Mouse (Mus musculus) gastrocnemius, adult 8-10 months (tissue): ENCODE results near the gene Chchd6. TPM values are rescaled to one million over a fixed set of nuclear protein-coding genes. Genes with fewer than 3 reads are reported as not detected.

Experiments
- DNase-seq, 2 experiments: peaks; one replicate each; pipeline ENCODE4 v3.0.0; 2022; ENCODE audit warnings: low spot score in 2 of 2
- total RNA-seq, 4 experiments: library from RNA; stranded (reverse); gene quantifications; 2 replicates each; pipeline ENCODE4 v1.2.4; 2022

Chchd6 gene
- total RNA-seq, 4 experiments from 2014 or later: 2.8 to 4.3 (median 3.4) TPM

DNA sequence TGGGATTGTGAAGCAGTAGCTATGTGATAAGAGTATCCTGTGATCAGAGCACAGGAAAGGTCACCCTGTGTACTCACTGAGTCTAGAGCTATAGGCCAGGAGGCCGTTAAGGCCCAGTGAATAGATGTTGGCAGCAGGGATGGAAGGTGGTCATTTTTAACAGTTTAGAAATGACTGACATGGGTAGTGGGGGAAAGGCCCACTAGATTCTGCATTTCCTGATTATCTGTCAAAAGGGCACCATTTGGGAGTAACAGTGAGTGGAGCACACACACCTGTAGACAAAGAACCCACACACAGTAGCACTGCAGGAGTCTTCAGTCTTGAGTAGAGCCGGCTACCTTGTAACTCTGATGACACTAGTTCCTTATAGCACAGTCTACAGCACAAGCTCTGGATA, 141.0 kb downstream of the Chchd6 start:
- DNase-seq: no peak

DNA sequence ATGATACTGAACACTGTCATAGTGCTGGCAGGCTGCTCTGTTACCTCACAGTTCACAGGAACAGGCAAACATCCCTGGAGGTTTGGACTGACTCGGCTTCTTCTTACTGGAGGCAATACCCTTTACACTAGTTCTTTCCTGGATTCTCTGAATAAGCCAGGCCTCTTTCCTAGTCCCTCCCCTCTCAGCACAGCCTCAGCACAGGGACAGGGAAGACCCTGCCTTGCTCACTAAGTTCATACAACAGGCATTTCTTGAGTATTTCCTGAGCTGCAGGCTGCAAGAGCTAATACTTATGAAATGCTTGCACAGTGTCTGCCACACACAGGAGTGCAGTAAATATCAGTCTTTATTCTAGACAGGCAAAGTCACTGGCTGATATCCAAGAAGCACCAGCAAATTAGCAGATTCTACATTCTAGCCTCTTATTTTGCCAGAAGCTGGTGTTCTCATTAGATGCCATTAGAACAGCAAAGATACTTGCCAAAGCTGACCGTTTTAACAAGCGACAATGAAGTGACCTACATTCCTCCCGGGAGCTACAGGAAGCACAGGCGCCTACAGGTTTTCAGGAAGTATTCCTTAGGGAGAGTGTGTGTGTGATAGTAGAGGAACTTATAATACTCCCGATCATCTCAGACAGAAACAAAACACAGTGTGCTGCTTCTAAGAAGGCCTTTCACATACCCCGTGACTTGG, 142.3 kb downstream of the Chchd6 start:
- no peak for DNase-seq

DNA sequence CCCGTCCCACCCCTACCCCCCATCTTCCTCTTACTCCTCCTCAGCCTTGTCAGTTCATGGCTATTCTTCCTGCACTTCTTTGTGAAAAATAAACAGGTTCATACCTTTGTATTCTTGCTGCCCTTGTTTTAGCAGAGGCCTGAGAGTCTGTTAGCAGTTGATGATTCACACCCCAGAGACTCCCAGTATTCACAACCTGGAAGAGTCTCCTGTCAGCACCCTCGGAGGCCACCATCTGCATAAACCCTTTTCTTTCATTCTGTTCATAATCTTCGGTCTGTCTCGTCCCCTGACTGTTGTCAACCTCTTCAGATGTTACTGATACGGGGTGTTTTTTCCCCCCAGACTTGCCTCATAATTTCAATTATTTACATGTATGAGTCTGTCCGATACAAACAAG, 143.1 kb downstream of the Chchd6 start:
- DNase-seq: no peak

DNA sequence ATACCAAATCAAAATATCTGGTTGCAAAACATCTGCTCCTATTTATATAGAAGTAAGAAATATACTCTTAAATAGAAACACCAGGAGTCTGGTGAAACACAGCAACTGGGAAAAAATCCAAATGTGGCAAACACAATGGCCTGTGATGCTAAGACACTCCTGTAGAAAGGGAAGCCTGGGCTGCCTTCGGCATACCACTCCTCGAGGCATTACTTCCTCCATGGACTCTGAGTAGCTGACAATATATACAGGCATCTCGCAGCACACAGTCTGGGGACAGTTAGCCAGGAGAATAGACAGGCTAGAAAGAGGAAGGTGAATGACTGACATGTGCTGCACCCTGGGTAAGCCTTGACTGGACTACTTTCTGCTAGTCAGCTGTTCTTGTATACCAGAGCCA, 146.7 kb downstream of the Chchd6 start:
- no peak for DNase-seq

DNA sequence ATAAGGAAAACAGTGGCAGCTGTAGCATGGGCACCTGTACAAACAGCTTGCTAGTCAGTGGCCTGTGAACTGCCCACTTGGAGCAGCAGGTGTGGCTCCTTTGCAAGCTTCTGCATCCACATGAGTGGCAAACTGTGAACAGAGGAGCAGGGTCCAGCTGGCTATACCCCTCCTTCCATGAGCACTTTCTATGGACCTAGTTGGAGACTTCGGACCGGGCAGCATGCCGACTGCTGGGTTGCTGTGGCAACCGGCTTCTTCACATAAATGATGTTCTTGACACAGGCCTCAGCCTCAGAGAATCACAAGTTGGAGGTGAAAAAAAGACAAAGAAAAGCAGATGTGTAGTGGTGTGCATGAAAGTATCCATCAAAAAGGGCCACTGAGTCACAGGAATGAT, 154.8 kb downstream of the Chchd6 start:
- DNase-seq: no peak

DNA sequence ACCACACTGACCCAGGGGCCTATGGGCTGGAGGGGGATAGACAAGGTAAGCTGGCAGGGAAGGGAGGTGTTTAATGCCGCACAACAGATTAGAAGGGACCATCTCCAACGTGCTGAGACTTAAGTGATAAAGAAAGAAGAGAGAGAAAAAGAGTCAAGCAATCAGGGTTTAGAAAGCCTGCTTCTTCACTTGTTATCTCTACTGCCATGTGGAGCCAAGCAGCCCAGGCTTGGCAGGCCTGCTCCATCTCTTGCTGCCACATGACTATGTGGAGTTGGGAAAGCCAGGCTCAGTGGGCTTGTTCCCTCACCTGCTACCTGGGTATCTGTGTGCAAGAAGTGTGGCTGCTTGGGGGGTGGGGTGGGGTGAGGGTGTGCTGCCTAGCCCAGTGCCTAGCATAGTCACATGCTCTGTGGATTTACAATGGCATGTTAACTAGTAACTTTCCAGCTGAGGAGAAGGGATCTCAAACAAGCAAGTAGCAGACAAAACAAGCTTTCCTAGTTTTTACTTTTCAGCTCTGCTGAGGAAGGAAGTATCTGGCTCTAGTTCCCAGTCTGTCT, 163.5 kb downstream of the Chchd6 start:
- DNase-seq: no peak

DNA sequence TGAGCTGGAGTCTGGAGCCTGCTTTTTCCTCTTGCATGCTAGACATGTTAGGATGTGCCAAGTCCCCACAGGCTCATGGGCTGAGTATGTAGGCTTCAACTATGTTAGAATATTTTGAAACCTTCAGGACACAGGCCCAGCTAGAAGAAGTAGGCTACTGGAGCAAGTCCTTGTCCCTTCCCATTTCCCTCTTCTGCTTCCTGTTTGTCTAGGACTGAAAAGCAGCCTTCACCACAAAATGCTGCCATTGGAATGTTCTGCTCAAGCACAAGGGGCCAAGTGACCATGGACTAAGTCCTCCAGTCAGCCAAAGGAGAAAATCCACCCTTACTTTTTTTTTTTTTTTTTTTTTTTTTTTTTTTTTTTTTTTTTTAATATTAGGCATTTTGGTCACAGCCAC, 164.7 kb downstream of the Chchd6 start:
- no peak for DNase-seq

DNA sequence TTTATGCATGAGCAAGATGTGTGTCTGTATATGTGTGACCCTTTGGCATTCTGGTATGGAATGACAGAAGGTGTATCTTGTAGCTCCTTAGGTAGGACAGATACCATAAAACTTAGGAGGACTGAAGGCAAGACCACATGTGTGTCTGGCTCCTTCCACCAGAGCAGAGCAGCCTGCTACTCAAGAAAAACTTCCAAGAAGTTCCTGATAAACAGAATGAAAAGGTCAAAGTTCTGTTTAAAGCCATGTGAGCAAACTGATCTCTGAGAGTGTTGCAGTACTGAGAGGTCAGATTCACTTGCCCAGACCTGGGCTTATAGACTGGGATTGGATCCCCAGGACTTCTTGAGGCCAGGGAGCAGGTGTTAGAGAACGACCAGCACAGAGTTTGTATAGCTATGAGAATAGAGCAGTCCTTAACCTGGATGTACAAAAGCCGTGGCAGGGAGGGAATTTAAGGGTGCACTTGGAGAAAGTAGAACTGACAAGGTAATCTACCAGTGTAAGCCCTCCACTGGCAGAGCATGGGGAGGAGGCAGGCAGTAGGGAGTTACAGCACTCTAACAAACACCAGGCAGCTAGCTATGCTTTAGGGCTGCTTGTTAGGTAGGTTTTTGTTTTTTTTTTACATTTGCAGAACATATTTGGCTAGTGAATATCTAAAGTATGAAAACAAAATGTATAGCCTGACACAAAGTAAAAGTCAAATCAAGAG, 166.6 kb downstream of the Chchd6 start:
- no peak for DNase-seq

DNA sequence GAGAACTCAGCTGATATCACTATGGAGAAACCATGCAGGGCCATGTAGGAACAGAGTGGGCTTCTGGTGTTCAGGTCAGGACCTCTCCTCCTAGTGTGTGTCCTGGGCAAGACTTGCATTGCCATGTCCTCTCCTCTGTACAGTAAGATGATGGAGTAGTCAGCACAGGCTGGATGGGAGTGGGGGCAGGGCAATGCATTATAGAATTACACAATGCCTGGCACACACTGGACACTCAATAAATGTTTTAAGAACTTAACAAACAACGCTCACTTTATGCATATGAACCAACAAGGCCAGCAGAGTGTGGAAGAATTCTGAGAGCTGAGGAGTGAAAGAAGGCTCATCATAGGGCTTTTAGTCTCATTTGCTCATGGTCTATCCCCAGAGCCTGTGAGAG, 171.0 kb downstream of the Chchd6 start:
- no peak for DNase-seq

DNA sequence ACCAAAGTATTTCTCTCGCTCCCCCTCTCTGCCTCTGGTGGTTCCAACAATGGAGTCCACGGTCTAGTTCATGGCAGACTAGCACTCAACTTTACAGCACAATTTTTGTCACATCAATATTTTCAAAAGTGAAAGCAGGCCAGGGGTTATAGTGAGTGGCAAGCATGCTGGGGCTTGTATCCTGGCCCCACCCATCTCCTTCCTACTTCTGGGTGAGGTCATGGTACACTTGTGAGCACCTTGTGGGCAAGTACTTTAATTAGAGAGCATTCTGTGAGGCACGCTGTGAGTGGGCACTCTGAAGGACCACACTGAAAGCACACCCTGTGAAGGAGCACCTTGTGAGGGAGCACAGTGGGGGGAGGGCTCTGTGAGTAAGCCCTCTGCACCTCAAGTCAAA, 172.8 kb downstream of the Chchd6 start:
- no peak for DNase-seq

DNA sequence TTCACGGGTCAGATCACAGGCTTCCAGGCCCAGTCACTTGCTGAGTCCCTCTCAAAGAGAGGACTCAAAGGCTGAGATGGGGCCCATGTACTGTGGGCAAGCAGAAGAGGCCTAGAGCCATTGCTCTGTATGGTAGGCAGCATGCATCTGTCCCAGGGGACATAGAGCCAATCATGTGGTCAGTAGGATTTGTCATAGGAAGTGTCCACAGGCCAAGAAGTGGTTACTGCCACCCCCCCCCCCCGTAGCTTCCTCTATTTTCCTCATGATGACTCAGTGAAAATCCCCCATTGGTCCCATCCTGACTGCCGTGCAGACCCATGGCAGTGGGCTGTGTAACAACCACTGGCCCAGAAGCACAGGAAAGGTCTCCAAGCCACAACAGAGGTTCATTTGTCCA, 173.5 kb downstream of the Chchd6 start:
- DNase-seq: no peak

DNA sequence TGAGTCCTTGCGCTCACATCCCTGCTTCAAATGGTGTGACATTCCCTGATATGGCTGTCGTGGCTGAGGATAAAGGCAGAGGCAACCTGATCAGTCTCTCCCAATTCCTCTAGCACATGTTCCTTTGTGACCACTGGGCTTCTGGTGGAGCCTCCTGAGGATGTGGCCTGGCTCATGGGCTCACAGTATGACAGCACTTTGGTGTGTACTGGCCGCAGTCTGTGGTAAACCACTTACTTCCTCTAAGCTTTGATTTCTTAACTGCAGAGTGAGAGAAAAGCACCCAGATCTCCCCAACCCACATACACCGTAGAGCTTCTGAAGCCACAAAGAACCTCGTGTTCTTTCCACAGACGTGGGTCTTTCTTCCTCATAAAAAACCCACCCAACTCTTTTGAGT, 173.9 kb downstream of the Chchd6 start:
- no peak for DNase-seq

DNA sequence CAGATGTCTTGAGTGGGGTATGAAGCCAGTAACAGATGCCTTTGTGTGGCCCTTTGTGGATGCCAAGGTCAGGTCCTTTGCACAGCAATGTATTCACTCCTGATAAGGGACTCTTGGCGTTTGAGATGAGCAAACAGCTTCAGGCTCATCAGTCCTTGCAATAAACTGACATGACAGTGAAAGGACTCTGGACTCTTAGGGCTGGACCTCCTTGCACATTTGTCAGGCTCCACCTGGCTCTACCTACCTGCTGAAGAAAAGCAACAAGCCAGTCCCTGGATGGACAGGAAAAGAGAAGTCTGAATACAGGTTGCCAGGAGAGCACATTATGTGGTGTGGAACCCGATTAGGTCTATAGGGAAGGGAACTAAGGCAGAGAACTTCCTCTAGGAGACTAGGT, 174.7 kb downstream of the Chchd6 start:
- DNase-seq: no peak

DNA sequence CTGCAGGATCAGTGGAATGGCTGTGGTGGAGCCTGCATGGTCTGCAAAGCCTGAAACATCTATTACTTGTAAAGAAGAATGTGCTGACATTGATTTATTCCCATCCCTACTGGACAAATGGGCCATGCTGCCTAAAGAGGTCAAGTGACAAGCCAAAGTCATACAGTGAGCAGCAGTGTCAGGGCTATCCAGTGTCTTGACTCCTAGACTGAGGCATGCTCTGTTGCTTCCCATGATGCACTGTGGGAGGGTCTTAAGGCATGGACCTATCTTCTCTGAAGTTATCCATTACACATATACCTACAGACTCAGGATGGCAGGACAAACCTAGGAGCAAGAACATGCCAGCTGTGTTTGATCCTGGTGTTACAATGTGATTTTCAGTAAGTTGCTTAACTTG, 175.3 kb downstream of the Chchd6 start:
- DNase-seq: no peak

DNA sequence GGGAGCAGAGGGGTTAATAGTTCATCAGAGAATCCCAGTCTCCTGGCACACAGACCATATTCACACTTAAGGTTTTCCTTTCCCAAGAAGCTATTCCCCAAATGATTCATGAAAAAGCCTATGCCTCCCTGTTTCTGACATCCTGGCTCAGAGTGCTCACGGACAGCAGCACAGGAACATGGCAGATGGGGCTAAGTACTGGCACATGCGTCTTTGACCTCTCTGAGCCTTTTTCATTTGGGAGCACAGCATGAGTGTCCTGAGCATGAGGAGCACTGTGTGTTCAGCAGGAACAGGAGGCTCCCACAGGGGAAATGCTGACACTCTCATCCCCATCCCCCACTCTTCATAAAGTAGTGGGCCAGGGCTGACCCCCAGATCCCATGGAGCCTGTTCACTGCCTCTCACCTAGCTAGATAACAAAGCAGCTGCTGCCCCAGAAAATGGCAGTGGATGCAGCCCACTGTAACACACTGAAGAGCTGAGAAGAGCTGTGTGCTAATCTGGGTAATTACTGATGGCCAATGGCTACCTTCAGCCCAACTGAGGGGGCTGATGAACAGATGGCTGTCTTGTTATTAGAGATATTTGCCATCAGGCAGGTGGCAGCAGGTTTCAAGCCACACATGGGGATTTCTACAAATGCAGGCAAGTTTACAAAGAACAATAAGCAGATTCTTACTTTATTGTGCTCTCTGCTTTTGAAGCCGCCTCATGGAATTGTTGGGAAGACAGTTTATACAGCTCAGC, 176.2 kb downstream of the Chchd6 start:
- no peak for DNase-seq

DNA sequence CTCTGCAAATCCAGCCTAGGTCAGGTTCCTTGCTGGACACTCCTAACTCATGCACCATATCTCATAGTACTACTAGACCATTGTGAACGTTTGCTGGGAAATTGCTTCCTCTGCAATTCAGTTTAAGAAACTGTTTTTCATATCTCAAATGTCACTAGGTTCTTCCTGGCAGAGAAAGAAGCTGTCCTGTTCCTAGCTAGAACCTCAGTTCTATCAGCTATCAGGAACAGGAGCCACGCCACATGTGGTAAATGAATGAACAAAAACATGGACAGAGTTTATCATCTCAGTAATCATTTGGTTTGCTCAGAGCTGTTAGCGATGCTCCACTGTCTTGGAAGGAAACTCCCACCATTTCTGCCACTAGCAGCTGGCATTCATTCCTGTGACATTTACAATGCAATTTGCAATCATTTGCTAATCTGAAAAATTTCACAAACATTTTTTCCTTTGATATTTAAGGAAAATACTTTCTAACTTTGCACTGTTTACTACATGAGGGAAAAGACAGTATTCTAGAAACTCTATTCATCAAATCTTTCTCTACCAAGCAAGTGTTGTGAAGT, 179.3 kb downstream of the Chchd6 start:
- no peak for DNase-seq

DNA sequence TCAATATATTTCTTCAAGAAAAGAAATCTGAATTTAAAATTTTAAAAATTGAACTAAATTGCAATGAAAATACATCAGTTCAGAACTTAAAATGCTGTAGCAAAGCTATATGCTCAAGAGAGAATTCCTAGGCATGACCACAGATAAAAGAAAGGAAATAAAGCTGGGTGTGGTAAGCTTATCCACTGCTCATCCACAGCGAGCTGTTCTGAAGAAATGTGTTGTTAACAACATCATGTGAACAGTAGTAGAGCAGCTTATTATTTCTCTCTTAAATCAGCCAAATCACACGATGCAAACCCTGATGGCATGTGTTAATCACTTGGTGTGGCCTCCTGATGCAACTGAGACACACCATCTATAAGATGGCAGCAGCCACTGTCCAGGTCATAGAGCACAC, 180.4 kb downstream of the Chchd6 start:
- no peak for DNase-seq

DNA sequence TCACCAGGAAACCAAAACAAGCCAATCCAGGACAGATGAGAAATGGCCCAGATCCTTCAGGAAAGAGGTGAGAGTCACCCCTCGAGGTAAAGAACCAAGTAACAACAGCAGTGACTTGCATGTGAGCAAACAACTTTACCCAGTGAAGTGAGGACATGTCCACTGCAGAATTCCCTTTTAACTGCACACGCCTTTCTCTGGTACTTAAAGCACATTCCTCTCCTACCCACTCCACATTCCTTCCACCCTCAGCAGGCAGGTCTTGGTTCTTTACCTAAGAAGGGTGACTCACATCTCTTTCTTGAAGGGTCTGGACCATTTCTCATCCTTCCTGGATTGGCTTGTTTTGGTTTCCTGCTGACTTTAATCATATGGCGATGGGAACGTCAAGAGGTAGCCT, 181.3 kb downstream of the Chchd6 start:
- no peak for DNase-seq

DNA sequence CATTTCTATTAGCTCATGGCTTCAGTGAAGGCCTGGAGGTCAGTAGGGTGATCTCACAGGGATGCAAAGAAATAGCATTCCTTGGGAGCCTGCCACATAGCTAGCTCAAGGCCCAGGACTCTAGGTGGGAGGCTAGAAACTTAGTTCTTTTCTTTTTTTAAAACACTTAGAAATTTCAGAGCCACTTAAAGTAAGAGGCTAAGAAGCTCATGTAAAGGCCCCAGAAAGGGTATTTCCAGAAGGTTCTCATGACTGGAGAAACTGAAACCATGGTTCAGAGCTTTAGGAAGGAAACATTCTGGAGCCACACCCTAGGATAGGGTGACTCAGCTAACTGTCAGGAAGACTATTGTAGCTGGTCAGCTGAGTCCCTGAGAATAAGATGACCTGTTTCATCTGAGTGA, 182.0 kb downstream of the Chchd6 start:
- DNase-seq: no peak

DNA sequence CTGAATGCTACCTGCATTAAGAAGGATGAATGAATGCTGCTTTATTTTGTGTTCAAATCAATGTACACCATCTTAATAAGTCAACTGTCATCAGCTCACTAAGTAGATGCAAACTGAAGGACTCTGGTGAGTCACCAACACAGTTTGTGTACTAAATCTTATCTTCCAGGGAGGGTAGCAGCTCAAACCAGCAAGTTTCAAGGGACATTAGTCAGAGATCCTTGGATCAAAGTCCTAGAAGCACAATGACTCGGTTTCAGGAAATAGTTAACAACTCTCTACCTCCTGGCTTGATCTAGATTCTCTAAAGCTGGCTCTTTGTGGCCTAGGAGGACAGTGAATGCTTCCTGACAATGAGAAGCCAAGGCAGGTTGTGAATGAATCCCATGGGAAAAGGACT, 182.9 kb downstream of the Chchd6 start:
- no peak for DNase-seq

DNA sequence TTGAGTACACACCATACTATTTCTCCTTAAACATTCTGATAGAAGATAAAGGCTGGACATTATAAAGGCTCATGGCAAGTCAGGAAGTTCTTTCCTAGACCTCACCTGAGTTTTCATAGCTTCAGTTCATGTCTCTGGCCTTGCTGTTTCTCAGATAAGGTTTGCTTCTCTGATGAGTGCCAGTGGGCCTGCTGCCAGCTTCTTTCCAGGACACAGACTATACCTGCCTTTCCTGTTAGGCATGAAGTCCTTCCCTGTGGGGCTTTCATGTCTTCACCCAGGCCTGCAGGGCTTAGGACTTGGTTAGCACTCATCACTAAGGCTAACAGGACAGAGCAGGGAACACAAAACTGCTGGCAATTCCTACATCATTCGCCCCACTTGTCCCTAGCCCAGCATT, 186.4 kb downstream of the Chchd6 start:
- no peak for DNase-seq

DNA sequence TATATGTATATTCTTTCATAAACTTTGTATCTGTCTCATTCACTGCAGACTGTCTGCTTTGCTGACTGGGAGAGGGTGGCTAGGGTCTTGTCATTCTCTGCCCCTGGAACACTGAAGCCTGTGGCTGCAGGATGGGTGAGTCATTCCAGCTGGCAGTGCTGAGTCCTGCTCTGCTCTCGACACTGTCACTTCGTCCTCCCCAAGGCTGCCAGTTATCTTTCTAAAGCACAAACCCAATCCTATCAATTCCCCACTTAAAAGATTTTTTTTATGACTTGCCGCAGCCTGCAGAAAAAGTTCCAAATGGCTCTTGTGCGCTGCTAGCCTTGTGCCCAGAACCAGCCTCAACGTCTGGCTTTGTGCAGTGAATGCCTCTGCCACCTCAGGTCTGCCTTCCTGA, 187.2 kb downstream of the Chchd6 start:
- DNase-seq: no peak
